Mouse (Mus musculus): Measurements from ENCODE around the gene Otulinl.
A peak's percentile ranks its signal among the peaks of the same experiment; 100 is the strongest.

Gene Otulinl

DNA sequence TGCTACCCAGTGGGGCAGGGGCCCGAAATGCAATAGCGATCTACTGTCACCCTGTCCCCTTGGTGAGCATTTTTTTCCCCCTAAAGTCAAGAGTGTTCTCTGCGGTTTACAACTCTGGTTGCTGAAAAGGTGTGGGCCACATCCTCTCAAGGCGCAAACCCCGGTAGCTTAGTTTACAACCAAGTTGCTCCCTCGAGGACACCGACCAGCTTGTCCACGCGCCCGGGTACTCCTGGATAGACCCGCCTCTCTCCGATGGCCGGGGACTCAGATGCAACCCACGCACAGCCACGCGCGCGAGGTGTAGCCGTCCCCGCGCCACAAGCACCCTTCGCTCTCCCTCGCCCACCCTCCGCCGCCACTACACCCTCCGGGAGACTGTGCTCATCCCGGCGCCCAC lies 382 bp downstream of the Otulinl start:
- peak; percentile 45 for DNase-seq (ENCODE audit: low spot score)

DNA sequence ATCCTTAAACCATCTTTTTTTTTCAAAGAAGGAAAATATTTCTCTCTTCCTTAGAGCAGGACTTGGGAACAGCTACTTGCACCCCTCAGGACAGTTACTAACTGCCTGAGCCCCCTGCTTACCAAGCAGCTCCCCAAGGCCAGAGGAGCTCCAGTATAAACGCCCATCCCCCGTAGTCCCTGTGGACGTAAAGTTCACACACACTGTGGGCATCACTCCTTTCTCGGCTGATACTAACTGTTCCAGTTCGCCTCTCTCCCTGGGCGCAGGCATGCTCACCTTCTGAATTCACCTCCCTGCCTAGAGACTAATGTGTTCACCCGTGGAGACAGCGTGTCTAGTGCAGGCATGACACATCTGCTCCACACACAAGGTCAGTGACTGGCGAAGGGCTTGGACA lies 2.9 kb downstream of the Otulinl start:
- DNase-seq (ENCODE audit: low spot score) = no peak

DNA sequence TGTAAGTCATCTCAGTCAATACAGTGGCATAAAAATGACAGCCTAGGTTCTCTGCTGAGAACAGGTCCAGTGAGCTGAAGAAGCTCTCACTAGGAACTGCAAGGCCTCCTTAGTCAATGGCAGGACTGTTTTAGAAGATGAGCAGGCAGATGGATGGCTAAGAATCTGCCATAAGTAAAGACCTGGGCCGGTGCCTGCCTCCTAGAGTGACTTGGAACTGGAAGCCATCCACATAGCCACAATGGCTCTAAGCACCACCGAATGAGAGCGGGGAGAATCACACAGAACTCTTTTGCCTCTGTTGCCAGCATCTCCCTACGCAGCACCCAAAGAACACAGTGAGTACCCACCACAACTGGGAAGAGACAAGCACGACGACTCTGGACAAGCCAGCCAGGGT lies 3.6 kb downstream of the Otulinl start:
- no peak for DNase-seq (ENCODE audit: low spot score)

DNA sequence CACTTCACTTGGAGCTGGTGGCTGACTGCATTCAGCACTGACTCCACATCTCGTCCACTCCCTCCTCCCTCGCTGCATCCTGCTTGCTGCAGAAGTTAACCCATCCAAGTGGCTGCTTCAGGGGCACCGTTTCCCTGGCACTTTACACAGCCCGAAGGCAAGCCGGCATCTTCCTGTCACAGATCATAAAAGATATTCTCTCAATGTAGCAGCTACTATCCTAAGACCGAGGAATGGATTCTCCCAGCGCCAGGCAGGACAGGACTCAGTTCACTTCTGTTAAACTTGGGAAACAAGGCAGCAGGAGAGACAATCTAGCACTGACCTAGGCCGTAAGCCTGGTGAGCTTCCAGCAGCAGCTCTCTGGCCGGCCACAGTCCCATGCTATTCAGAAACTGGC lies 5.2 kb downstream of the Otulinl start:
- DNase-seq (ENCODE audit: low spot score) = no peak

DNA sequence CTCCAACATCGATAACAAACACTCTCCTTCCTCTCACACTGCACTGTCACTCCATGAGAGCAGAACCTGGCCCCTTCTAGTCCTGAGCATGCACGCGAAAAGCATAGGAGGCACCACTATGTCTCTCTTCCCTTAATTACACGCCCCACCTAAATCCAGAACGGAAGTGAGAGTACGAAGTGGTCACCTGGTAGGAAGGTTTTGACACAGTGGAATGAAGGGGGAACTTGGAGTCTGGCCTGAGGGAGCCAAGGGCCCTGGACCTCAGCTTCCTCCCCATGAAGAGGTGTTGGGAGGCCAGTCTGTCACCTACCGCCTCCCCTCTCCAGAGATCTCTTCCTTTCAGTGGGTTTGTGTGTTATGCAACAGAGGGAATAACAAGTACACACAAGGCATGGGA lies 6.3 kb downstream of the Otulinl start:
- DNase-seq (ENCODE audit: low spot score) = no peak

DNA sequence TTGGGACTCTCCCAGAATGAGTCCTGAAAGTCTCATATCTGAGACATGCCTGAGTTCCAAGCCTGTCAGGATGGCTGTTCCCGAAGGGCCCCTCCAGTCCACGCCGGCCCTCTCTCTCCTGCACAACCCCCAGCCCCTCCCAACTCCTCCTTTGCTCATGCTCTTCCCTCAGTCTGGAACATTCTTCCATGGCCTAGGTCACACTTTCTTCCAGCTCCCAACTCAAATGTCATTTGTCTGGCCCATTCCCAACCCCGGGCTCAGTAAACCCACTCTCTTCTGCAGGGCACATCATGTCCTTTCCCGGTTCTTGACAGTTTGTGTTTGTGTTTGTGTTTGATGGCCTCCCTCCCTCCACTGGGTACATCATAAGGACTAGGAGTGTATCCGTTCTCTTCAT lies 7.3 kb downstream of the Otulinl start:
- DNase-seq (ENCODE audit: low spot score) = no peak

DNA sequence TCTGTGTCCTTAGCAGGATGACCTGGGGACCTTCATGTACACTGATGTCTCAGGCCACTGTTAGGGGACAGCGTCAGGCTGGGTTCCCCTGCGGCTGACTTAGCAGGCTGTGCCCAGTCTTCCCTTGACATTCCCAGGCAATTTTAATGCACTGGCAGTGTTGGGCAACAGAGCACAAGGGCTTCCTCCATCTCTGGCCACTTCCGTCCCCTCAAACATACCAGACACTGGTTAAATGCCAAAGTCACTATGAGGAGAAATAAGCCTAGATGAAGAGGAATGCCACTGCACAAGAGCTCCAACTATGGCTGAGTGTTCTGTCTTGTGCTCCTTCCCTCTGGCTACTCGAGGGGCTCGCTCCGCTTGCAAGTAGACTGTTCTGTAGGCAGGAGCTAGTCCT lies 8.2 kb downstream of the Otulinl start:
- DNase-seq (ENCODE audit: low spot score) = no peak

DNA sequence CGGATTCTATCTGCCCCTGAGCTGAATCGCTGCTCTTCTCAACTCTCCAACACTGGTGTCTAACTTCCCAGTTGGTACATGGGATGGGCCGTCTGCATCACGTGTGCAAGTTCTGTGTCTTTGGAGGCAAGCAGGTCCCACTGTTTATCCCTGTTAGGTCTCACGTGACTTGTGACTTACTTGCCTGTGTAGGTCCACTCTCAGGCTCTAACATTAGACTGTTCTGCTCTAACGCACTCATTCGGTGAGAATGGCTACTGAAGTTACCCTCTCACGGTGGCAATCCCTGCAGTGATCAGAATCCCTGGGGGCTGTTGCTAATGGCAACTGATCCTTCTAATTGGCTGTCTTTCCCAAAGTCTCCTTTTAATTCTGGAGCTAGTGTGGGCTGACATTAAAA lies 9.1 kb downstream of the Otulinl start:
- DNase-seq (ENCODE audit: low spot score) = no peak

DNA sequence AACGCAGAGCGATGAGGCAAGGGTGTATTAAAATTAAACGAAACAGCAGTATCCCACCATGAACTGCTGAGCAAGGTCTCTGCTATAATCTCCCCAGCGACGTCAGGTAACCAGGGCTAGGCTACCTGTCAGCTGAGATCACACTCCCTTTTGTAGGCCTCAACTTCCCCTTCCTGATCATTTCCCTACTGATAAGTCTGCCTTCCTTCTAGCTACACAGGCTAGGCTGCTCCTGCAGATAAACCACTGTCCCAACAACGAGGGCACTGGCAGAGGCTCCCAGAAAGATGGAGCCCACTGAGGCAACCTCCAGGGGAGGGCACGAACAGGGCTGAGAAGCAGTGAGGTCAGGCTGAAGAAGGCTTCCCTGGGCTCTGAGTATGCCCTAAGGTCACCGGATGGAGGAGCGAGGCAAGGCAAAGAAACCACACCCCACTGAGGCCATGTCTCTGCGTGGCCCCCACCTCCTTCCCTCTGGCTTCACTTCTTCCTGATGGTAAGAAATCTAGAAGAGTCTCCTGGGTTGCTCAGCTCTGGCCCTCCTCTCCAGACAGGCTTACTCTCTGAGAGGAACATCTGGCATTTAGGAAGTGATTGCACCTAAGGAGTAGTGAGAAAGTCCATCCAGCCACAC lies 9.7 kb downstream of the Otulinl start:
- DNase-seq (ENCODE audit: low spot score) = no peak

DNA sequence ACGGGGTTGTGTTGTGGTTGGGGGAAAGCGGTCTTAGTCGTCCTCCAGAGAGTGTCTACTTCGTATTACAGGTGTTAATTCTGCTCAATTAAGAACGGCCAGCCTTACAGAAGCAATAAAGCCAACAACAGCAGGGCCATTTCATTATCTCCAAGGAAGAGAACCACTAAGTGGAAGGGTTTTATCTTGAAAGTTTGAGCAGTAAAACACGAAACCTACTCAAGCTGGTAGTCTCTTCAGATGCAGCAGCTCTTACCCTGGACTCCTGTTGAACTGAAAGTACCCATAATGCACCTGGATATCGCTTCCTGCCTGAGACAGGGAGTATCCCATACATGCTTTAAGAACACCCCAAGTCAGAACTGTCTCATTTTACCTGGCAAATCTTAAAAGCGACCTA lies 10.7 kb downstream of the Otulinl start:
- DNase-seq (ENCODE audit: low spot score) = no peak

DNA sequence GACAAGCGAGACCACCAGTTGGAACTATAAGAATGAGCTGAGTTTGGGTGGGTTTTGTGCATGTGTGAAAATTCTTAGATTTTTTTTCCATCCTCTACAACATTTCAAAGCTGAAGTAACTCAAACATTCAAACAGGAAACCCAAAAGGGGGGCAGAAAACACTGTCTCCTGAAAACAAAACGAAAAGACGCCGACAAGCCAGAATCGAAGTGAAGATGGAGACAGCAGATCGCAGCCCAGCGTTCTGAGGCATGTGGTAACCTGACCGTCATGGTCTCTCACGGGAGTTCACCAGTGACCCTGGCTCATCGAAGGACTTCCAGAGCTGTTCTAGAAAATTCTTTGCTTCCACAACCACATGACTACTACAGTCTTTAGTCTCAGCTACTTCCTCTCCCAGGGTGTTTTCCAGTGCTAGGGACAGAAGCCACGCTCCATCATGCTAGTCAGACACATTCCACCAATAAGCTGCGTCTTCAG lies 11.4 kb downstream of the Otulinl start:
- DNase-seq (ENCODE audit: low spot score) = no peak

DNA sequence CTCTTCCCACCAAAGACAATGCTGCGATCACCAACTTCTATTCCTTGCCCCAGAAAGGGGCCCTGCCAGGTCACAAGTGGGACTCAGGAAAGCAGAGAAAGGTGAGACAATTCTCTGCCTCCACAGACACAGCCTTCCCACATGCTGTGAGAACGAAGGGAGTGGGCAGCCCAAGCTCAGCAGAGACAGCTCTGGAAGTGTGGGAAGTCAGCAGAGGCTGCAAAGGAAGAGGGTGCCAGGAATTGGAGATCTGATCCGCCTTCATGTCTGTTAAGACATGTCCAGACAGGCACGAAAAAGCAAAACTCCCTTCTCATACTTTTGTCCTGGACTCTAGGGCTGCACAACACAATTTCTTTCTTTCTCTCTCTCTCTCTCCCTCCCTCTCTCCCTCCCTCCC lies 12.1 kb downstream of the Otulinl start:
- DNase-seq (ENCODE audit: low spot score) = no peak

DNA sequence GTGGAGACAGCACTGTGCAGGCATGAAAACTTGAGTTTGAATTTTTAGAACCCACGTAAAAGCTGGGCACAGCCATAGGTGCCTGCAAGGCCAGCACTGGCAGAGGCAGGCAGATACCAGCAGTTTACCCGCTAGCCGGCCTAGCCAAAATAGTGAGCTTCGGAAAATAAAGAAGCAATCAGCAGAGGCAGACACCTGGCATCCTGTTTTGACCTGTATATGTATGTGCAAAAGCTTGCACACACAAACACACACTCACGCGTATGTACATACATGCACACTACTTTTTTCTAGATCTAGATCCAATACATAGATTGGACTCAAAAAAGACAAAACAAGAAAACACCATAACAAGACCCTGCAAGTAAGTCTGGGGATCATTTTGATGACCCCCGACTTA lies 12.8 kb downstream of the Otulinl start:
- no peak for DNase-seq (ENCODE audit: low spot score)

DNA sequence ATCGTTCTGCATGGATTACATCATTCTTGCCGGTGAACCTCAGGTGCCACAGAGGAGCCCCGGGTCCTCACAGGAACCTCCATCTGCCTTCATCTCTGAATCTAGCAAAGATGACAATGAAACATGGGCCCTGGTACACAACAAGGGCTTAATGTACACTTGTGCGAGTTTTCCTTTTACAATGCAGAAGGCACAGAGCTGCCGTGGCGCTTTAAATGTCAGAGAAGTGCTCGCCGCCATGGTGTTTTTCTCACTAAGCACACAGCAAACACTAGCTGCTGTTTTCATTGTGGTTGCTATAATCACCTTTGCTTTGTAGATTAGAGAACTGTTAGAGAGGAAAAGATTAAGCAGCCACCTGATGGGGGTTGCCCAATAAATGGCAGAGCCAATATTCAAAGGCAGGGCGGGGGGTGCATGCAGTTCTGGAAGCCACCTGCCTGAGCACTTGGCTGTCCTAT lies 13.3 kb downstream of the Otulinl start:
- no peak for DNase-seq (ENCODE audit: low spot score)

DNA sequence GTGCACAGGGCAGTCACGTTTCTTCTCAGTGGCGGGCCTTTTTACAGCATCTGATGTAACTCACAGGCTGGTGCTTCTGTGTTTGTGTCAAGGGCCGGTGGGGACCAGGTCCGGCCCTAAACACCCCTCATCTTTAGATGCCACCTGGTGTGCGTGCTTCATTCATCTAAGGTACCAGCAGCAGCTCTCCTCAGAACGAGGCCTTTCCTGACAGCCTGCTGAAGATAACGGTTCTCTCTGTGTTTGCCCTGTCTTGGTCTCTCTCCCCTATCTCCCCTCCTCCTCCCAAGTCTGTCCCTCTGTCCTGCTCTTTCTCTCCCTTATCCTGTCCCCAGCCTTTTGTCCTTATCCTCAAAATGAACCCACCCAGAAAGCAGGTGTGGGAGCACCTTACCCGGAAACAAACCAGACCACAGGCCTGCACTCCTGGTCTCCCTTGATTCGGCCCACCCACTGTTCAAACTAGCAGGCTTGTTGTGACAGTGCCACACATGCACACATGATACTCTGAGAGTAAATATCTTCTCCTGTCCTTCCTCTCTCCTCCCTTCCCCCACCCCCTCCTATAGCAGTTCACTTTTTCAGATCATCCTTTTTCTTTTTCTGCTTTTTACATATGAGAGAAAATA lies 14.4 kb downstream of the Otulinl start:
- no peak for DNase-seq (ENCODE audit: low spot score)

DNA sequence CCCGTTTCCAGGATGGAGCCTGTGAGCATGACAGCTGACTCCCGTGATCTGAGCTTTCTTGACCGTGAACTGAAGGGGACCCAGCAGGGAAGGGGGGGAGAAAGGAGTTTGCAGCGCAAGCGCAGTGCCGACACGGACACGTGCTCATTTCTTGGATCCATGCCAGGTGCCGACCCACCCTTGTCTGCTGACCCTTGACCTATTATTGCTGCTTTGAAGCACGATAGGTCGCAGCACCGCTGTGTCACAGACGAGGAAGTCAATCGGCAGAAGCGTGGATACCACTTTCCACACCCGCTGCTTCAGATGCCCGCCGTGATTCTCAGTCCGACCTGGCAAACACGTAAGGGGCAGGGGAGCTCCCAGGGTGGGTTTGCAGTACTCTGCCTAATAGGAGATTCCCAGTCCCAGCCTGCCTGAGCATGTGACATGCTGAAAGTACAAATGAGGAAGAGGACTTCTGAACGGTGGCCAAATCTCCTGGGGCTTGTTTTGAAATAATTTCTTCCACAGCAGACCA lies 15.9 kb downstream of the Otulinl start:
- no peak for DNase-seq (ENCODE audit: low spot score)

DNA sequence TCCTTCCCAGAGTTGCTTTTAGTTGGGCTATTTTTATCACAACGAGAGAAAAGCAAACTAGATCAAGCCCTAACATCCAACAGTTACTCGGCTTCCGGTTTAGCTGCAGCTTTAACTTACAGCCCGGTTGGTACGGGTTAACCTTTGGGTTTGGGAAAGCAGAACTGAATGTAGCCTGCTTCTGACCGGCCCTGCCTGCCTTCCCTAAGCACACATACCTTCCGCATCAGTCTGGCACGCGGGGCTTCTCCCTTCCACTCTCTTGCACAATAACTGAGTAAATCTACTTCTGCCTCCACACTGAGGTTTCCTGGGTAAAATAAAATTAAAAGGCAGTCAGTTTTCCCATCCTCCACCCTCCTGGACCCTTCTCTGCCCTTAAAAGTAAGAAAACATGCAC lies 17.3 kb downstream of the Otulinl start:
- no peak for DNase-seq (ENCODE audit: low spot score)

DNA sequence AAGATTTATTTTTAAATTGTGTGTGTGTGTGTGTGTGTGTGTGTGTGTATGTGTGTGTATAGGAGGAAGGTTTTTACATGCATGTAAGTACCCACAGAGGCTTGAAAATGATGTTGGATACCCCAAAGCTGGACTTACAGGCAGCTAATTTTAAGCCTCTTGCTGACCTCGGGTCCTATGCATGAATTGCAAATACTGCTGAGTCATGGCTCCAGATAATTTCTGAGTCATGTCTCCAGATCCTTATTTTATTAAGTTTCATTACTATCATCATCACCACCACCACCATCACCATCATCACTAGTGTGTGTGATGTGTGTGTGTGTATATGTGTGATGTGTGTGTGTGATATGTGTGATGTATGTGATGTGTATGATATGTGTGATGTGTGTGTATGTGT lies 18.7 kb downstream of the Otulinl start:
- DNase-seq (ENCODE audit: low spot score) = peak; percentile 21

DNA sequence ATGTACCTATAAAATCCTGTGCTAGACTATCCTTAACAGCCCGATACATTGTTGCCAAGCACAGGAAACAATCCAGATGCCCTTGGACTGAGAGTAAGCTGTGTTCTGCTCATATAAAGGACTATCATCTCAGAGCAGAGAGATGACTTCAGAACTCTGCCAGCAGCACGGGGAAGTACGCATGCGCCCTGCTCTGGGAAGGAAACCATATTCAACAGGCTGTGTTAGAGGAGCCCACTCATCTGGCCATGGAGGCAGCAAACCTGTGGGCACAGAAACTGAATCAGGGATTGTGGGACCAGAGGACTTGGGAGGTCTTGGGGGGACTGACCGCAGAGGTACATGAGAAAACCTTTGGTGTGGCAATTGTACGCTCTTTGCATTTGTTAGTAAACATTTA lies 19.7 kb downstream of the Otulinl start:
- DNase-seq (ENCODE audit: low spot score) = no peak

DNA sequence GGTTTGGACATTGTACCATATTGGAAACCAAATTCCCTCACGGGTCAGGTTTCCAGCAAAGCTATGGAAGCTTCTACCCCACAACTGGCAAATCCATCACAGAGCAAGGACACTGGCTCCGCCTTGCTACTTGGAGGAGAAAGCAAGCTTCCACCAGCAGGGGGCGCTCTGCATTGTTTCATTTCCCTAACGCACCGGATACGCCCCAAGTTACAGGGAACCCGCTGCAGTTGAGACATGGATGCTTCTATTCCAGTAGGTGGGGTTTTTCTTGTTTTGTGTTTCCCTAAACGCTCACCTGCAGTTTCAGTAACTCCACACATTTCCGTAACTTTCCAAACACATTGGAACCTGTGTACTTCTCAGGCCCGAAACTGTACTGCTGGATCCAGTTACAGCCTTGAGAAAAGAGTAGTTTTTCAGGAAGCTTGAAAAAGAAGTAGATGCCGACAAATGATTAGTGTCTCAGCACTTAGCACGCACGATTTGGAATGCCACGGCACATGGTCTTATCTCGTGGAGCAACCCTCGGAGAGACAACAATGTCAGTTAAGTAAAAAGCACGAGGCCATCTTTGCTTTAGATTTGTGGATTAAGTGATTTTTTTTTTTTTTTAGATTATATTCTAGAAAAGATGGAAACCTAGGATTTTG lies 21.7 kb downstream of the Otulinl start:
- peak; percentile 14 for DNase-seq (ENCODE audit: low spot score)

DNA sequence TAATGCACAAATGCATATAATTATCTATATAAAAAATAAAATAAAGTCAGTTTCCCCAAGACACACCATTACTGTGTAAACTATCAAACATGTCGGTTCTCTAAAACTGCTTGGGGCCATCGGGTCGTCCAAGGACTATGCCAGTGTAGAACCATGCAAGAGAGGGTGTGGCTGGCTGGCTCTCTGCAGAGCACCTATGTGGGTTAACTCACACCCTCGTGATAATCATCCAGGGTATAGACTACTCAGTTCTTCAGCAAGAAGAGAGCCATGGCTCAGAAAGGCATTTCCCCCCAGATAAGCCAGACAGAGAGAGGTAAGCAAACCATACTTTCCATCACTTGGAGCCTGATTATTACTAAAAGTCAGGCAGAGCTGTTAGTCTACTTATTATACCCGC lies 22.2 kb downstream of the Otulinl start:
- DNase-seq (ENCODE audit: low spot score) = no peak

DNA sequence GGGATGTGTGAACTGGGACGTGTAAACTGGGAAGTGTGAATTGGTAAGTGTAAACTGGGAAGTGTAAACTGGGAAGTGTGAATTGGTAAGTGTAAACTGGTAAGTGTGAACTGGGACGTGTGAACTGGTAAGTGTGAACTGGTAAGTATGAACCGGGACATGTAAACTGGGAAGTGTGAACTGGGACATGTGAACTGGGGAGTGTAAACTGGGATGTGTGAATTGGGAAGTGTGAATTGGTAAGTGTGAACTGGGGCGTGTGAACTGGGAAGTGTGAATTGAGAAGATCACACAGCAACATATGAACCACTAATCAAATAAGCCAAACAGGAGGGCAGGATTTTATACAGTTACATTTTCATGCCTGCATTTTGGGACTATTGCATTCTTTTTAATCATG lies 23.0 kb downstream of the Otulinl start:
- no peak for DNase-seq (ENCODE audit: low spot score)

DNA sequence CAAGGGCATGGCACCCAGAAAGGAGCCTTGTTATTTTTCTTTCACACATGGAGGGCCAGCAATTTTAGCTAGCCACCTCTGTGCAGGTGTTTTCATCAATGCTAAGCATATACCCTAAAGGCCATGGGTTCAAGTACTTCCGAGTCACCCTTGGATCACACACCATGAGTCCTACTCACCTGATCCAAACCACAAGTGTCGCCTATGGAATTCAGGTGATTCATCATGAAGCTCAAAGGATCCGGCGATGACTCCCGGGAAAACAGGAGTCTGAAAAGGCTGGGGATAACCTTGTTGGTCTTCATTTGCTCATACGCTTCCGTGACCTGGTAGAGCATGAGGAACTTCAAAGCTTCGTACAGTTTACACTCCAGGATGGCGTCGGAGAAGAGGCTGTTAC lies 23.5 kb downstream of the Otulinl start:
- no peak for DNase-seq (ENCODE audit: low spot score)
